Mouse (Mus musculus) embryonic facial prominence, embryonic 11.5 days (tissue): Measurements from ENCODE around the gene Fam189b. TPM values are rescaled to one million over a fixed set of nuclear protein-coding genes. Genes with fewer than 3 reads are reported as not detected.
A peak's percentile ranks its signal among the peaks of the same experiment; 100 is the strongest.

Experiments
- ATAC-seq: fragments of 200-750 bp; cut with Nextera tagmentation; replicated peaks from 2 replicates; pipeline ENCODE4 v1.8.0; 2017; ENCODE audit warnings: low read depth; ENCODE audit not compliant: insufficient number of reproducible peaks, low FRiP score, low TSS enrichment
- DNase-seq: peaks from one replicate; pipeline ENCODE4 v3.0.0-alpha.2; 2015; ENCODE audit warnings: low spot score
- H3K27ac ChIP-seq: fragments of 300-500 bp; sonication (generic); replicated peaks from 2 replicates; pipeline ENCODE4 v1.5.1; 2014; ENCODE audit warnings: mild to moderate bottlenecking, low read depth, low read length, control low read depth
- H3K27me3 ChIP-seq: fragments of 300-500 bp; sonication (generic); 2 replicates; pipeline ENCODE4 v1.6.1; 2014; ENCODE audit warnings: mild to moderate bottlenecking, low read length, moderate library complexity, mixed read lengths; ENCODE audit not compliant: control insufficient read depth, insufficient read depth
- H3K36me3 ChIP-seq: fragments of 300-500 bp; sonication (generic); replicated peaks from 2 replicates; pipeline ENCODE4 v1.6.1; 2014; ENCODE audit warnings: low read depth, mild to moderate bottlenecking, low read length, moderate library complexity, mixed read lengths; ENCODE audit not compliant: control insufficient read depth, insufficient read depth
- H3K4me1 ChIP-seq: fragments of 300-500 bp; sonication (generic); 2 replicates; pipeline ENCODE4 v1.6.1; 2014; ENCODE audit warnings: low read length, mixed read lengths; ENCODE audit not compliant: control insufficient read depth, insufficient read depth
- H3K4me2 ChIP-seq: fragments of 300-500 bp; sonication (generic); 2 replicates; pipeline ENCODE4 v1.6.1; 2014; ENCODE audit warnings: low read depth, mild to moderate bottlenecking, control low read depth, low read length, moderate library complexity
- H3K4me3 ChIP-seq: fragments of 300-500 bp; sonication (generic); 2 replicates; pipeline ENCODE4 v1.5.1; 2014; ENCODE audit warnings: low read depth, low read length, control low read depth
- H3K9ac ChIP-seq: fragments of 300-500 bp; sonication (generic); replicated peaks from 2 replicates; pipeline ENCODE4 v1.6.1; 2014; ENCODE audit warnings: mild to moderate bottlenecking, control low read depth, low read length
- H3K9me3 ChIP-seq: fragments of 300-500 bp; sonication (generic); replicated peaks from 2 replicates; pipeline ENCODE4 v1.6.1; 2016; ENCODE audit warnings: mild to moderate bottlenecking, low read length, inconsistent platforms, mixed read lengths; ENCODE audit not compliant: control insufficient read depth
- WGBS: fragments of 180-500 bp; shearing (Covaris S2); extraction: QIAGEN DNeasy Blood & Tissue Kit; methylation state at CpG from one replicate; pipeline ENCODE4 v1.1.7; 2014; 5-methylcytosine and 5-hydroxymethylcytosine counted together
- polyA plus RNA-seq: library from polyadenylated mRNA; unstranded; fragments of >200 nt; fragmentation: Nextera tagmentation; extraction: Ambion mirVana; gene quantifications from 2 replicates; pipeline ENCODE4 v1.2.1, GENCODE M21; 2014

Gene Fam189b
- polyA plus RNA-seq, 1 experiment from 2014 or later, result 15.3 TPM

GRCm38 (mm10) chr3:89195979-89196877 lies 13.3 kb downstream of the Fam189b start:
- H3K27ac ChIP-seq, result peak overlapping the region; percentile 78; the same call in 1 of the 2 replicates
- H3K4me2 ChIP-seq, result peak overlapping the region; percentile 59
- ATAC-seq (peak; percentile 89), DNase-seq (peak; percentile 94)
- H3K4me3 ChIP-seq, result peak overlapping the region; percentile 33
- H3K9me3 ChIP-seq, result no peaks in the 10 kb centered on the region
- H3K36me3 ChIP-seq, result no peaks in the 10 kb centered on the region
- 0 out of 2 replicates have a peak, but pooled peaks cover 2% of the 10 kb centered on the region for H3K4me1 ChIP-seq
- 7% methylated on average over 33 of the region's 33 CpGs for WGBS
- H3K9ac ChIP-seq, result peak overlapping the region; percentile 69
- H3K27me3 ChIP-seq, result no peaks in the 10 kb centered on the region

- Histone ChIP-seq H3K4me1 (0 out of 2 replicates have a peak, but pooled peaks cover 2% of the 10 kb centered on the region), H3K9me3 (no peaks in the 10 kb centered on the region), H3K4me2 (no peak overlapping the region), H3K4me3 (no peak overlapping the region), H3K27ac (no peak overlapping the region), H3K9ac (no peak overlapping the region), H3K27me3 (no peaks in the 10 kb centered on the region), H3K36me3 (no peaks in the 10 kb centered on the region)
- no peak for ATAC-seq
- DNase-seq, result no peak
- 81% methylated on average over 3 of the region's 3 CpGs for WGBS
Observed at GRCm38 (mm10) chr3:89199839-89200238, 16.9 kb downstream of the Fam189b start.

GRCm38 (mm10) chr3:89202253-89203141 lies 19.6 kb downstream of the Fam189b start, which contains the start of gene Gba:
Gene Gba (plus strand): TSS chr3:89202928.
- no peaks in the 10 kb centered on the region for H3K27me3 ChIP-seq
- peak within 1 kb of the TSS; percentile 47 for H3K4me2 ChIP-seq
- H3K4me3 ChIP-seq, result peak within 1 kb of the TSS; percentile 49
- H3K27ac ChIP-seq, result no peak within 1 kb of the TSS
- no peaks in the 10 kb centered on the region for H3K4me1 ChIP-seq
- WGBS, result 26% methylated on average over 13 of the region's 13 CpGs
- peak within 1 kb of the TSS; percentile 42 for H3K9ac ChIP-seq
- ATAC-seq (peak; percentile 63), DNase-seq (peak; percentile 98)
- H3K9me3 ChIP-seq, result no peaks in the 10 kb centered on the region
- peaks cover 6% of the 10 kb centered on the region for H3K36me3 ChIP-seq

GRCm38 (mm10) chr3:89203142-89203514 lies 20.2 kb downstream of the Fam189b start:
- H3K27ac ChIP-seq, result no peak overlapping the region
- 47% methylated on average over 5 of the region's 5 CpGs for WGBS
- peak overlapping the region; percentile 47 for H3K4me2 ChIP-seq
- no peak for DNase-seq
- H3K4me3 ChIP-seq, result peak overlapping the region; percentile 49
- no peaks in the 10 kb centered on the region for H3K9me3 ChIP-seq
- ATAC-seq, result no peak
- peak overlapping the region; percentile 42 for H3K9ac ChIP-seq
- no peaks in the 10 kb centered on the region for H3K4me1 ChIP-seq
- no peaks in the 10 kb centered on the region for H3K27me3 ChIP-seq
- H3K36me3 ChIP-seq, result peaks cover 6% of the 10 kb centered on the region

- no peaks in the 10 kb centered on the region for H3K9me3 ChIP-seq
- H3K4me3 ChIP-seq, result no peak overlapping the region
- H3K9ac ChIP-seq, result no peak overlapping the region
- peaks cover 6% of the 10 kb centered on the region for H3K36me3 ChIP-seq
- DNase-seq, result no peak
- H3K4me1 ChIP-seq, result no peaks in the 10 kb centered on the region
- 96% methylated on average over 7 of the region's 7 CpGs for WGBS
- ATAC-seq, result no peak
- H3K27ac ChIP-seq, result no peak overlapping the region
- H3K4me2 ChIP-seq, result no peak overlapping the region
- no peaks in the 10 kb centered on the region for H3K27me3 ChIP-seq
Observed at GRCm38 (mm10) chr3:89206079-89206478, 23.1 kb downstream of the Fam189b start.

GRCm38 (mm10) chr3:89206695-89207094 lies 23.8 kb downstream of the Fam189b start:
- H3K36me3 ChIP-seq, result peaks cover 6% of the 10 kb centered on the region
- no peaks in the 10 kb centered on the region for H3K9me3 ChIP-seq
- H3K4me3 ChIP-seq, result no peak overlapping the region
- no peak overlapping the region for H3K27ac ChIP-seq
- WGBS, result 94% methylated on average over 2 of the region's 2 CpGs
- ATAC-seq (no peak), DNase-seq (no peak)
- H3K4me1 ChIP-seq, result no peaks in the 10 kb centered on the region
- H3K4me2 ChIP-seq, result no peak overlapping the region
- H3K9ac ChIP-seq, result no peak overlapping the region
- no peaks in the 10 kb centered on the region for H3K27me3 ChIP-seq

- no peak for ATAC-seq
- DNase-seq, result no peak
- H3K9me3 ChIP-seq, result no peaks in the 10 kb centered on the region
- no peak overlapping the region for H3K27ac ChIP-seq
- no peak overlapping the region for H3K4me2 ChIP-seq
- H3K4me1 ChIP-seq, result no peaks in the 10 kb centered on the region
- H3K27me3 ChIP-seq, result no peaks in the 10 kb centered on the region
- H3K36me3 ChIP-seq, result peaks cover 6% of the 10 kb centered on the region
- no peak overlapping the region for H3K9ac ChIP-seq
- no peak overlapping the region for H3K4me3 ChIP-seq
- WGBS, result 92% methylated on average over 13 of the region's 13 CpGs
Observed at GRCm38 (mm10) chr3:89208075-89208657, 25.2 kb downstream of the Fam189b start.
